Mouse (Mus musculus) thymus, postnatal 10 days (tissue): ENCODE data around the gene Olfr521.
A peak's percentile ranks its signal among the peaks of the same experiment; 100 is the strongest.
"Not testable (repeated sequence)": the region's sequence is repeated elsewhere in the genome, so short reads cannot be mapped to it uniquely, and the experiment has no call there.

Experiments
- DNase-seq, 2 experiments: peaks; one replicate each; pipeline ENCODE4 v3.0.0; 2021; ENCODE audit warnings: low spot score in 2 of 2

Olfr521 gene

DNA sequence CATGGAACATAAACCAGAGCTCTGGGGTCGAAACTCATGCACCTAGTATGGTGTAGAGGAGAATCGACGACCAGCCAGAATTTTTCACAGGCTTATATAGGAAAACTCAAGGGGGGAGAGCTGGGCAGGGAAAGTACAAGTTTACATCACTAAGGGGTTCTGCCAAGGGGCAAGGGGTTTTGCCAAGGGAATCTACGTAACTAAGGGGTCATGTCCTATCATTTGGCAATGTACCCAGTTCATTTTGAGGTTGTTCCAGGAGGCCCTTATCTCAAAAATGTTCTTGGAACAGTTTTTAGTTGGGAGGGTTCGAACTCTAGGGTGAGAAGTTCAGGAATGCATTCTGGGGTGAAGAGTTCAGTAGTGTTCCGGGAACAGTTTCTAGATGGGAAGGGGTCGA lies 43.7 kb downstream of the Olfr521 start:
- not testable (repeated sequence) for DNase-seq

DNA sequence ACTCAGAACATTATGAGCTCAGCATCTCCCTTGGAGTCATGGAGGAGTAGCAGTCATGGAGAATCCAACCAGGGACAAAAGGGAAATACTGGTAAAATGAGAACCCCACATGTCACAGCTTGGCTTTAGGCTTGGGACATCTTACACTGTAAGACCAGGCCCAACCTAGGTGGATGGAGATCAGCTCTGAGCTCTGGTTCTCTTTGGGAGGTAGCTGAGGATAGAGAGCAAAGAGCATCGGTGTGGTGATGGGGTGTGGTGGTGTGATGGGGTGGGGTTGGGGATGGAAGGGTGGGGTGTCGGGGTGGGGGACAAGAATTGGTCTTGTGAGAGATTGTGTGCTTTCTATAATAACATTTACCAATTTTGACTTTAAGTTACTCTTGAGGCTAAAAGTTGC lies 47.5 kb downstream of the Olfr521 start:
- no peak for DNase-seq

DNA sequence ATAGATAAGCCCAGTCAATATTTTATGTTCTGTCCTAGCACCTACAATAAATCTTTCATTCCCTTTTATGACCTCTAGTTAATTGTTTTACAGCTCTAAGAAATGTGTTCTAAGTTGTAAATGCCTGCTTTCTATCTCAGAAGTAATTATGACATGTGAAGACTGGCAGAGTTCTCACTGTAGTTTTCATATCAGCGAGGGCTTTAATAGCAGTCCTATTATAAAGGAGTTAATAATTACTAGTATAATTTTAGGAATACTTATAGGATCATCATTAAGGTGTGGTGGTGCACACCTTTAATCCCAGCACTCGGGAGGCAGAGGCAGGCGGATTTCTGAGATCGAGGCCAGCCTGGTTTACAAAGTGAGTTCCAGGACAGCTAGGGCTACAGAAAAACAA lies 48.4 kb downstream of the Olfr521 start:
- no peak for DNase-seq

DNA sequence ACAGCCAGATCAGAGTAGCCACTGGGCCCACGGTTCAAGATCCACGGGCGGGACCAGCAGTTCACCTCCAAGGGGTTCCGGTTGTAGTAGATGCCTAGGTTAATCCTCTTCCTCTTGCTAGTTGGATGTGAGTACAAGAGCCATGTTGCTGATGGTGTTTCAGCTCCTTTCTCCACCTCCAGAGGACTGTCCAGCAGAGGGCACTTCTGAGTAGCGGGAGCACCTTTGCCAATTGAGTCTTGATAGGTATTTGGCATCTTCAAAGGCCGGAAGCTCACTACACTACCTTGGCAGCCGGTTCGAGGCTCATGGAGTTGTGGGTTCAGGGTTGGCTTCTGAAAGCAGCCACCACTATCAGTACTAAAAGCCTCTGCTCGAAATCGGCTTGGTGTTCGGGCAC lies 50.1 kb downstream of the Olfr521 start:
- DNase-seq, result peak in 1 of 2 experiments; percentile 71

DNA sequence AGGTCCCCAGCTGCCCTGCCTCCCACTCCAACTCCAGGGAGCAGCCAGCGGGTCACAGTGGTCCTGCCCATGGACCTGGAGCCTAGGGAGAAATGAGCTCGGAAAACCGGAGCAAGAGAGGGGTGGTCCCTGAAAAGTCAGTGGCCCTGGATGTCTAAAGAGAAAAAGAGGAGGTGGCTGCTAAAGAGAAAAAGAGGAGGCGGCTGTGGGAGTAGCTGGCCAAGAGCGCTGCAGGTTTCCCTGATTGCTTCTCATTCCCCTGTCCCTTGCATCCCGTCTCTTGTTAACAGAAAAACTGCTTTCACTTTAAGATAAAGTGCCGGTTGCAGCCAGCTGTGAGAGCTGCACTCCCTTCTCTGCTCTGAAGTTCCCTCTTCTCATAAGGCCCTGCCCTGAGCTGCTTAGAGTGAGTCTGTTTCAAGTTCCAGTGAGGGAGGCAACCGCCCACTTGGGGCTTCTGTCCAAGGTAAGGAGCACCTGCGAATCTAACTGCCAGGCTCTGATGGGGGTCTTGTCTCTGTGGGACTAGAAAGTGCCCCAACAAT lies 54.9 kb downstream of the Olfr521 start:
- peak; percentile 71 to 79 for DNase-seq
